In the genomic region with DNA sequence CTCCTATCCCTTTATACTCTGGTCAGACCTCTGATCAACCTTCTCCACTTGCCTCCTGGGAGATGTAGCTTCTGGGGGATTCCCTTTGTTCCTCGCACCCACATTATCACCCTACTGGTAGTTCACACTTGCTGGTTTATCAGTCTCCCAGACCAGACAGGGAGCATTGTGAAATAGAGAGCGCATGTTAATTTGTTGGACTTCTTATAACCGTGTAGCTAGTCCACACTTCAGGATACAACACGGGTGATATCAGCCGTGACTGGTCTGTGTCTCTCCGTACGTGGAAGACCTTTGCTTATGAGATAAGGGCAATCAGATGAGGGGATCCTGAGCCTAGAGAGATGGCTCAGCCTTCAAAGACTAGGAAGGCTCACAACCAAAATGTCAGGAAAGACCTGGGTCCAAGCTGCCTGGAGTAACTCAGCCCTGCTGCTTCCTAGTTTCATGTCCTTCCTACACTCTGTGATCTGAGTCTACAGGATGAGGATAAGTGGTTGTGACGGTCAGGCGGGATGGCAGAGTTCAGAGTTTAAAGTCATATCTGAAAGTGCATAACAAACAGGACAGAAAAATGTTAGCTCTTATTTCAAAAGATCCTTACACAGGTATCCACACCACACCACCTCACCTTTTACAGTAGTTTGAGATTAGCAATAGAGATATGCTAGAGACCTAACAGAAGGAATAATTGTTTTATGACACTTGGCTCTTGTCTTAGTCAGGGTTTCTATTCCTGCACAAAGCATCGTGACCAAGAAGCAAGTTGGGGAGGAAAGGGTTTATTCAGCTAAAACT, we compare ENCODE assay signal across 15 mouse cellular contexts.
"Had no signal": no experiment of that assay in that cellular context is flagged by ENCODE, and none has a peak within 500 bp of the region (broad histone marks: within the 10 kb centered on the region; RNA-seq: fewer than 3 reads in every experiment).

No protein-coding gene starts in this region.

- H3K4me2 ChIP-seq: lung, embryonic 14.5 days; midbrain, embryonic 13.5 days; neural tube, embryonic 15.5 days had no signal

- H3K36me3 ChIP-seq: limb, embryonic 10.5 days; neural tube, embryonic 15.5 days had no signal

- H3K27me3 ChIP-seq: neural tube, embryonic 15.5 days had no signal

- ATAC-seq: hindbrain, postnatal 0 days; midbrain, embryonic 13.5 days had no signal

- H3K4me1 ChIP-seq: midbrain, embryonic 13.5 days; neural tube, embryonic 15.5 days had no signal

- H3K27ac ChIP-seq: hindbrain, postnatal 0 days; left cerebral cortex, adult 2 months; limb, embryonic 10.5 days; macrophage; midbrain, embryonic 13.5 days; neural tube, embryonic 15.5 days had no signal

- H3K4me3 ChIP-seq: left cerebral cortex, adult 2 months; limb, embryonic 10.5 days; midbrain, embryonic 13.5 days; myocyte; neural tube, embryonic 15.5 days had no signal

- H3K9me3 ChIP-seq: limb, embryonic 10.5 days; midbrain, embryonic 13.5 days; neural tube, embryonic 15.5 days had no signal

- DNase-seq: kidney, postnatal 10 days; kidney, postnatal 4 days; lung, embryonic 14.5 days; lung, postnatal 14 days; right cerebral cortex, adult 18-20 months; spleen, adult 18-20 months; thymus, adult 2 months; thymus, postnatal 36 days had no signal

- H3K9ac ChIP-seq: lung, embryonic 14.5 days; midbrain, embryonic 13.5 days; neural tube, embryonic 15.5 days had no signal
